Mouse (Mus musculus) forebrain, embryonic 11.5 days (tissue): Measurements from ENCODE around the gene Adamts20. TPM values are rescaled to one million over a fixed set of nuclear protein-coding genes. Genes with fewer than 3 reads are reported as not detected.

Experiments
- ATAC-seq: fragments of 200-750 bp; cut with Nextera tagmentation; replicated peaks from 2 replicates; pipeline ENCODE4 v1.8.0; 2017; ENCODE audit warnings: moderate TSS enrichment; ENCODE audit not compliant: low FRiP score
- DNase-seq: peaks from one replicate; pipeline ENCODE4 v3.0.0-alpha.2; 2017; ENCODE audit warnings: low spot score
- H3K27ac ChIP-seq: fragments of 300-500 bp; sonication (generic); 2 replicates; pipeline ENCODE4 v1.5.1; 2014; ENCODE audit warnings: low read depth, low read length
- H3K27me3 ChIP-seq: fragments of 300-500 bp; sonication (generic); 2 replicates; pipeline ENCODE4 v1.6.1; 2014; ENCODE audit warnings: mild to moderate bottlenecking, low read length, mixed read lengths; ENCODE audit not compliant: control insufficient read depth, insufficient read depth
- H3K36me3 ChIP-seq: fragments of 300-500 bp; sonication (generic); 2 replicates; pipeline ENCODE4 v1.6.1; 2014; ENCODE audit warnings: mild to moderate bottlenecking, low read length, moderate library complexity, mixed read lengths; ENCODE audit not compliant: control insufficient read depth, insufficient read depth
- H3K4me1 ChIP-seq: fragments of 300-500 bp; sonication (generic); replicated peaks from 2 replicates; pipeline ENCODE4 v1.6.1; 2014; ENCODE audit warnings: low read length, mixed read lengths; ENCODE audit not compliant: control insufficient read depth, insufficient read depth
- H3K4me2 ChIP-seq: fragments of 300-500 bp; sonication (generic); 2 replicates; pipeline ENCODE4 v1.6.1; 2014; ENCODE audit warnings: low read depth, mild to moderate bottlenecking, low read length, moderate library complexity, mixed read lengths; ENCODE audit not compliant: severe bottlenecking
- H3K4me3 ChIP-seq: fragments of 300-500 bp; sonication (generic); 2 replicates; pipeline ENCODE4 v1.5.1; 2014; ENCODE audit warnings: low read depth, low read length
- H3K9ac ChIP-seq: fragments of 300-500 bp; sonication (generic); 2 replicates; pipeline ENCODE4 v1.6.1; 2014; ENCODE audit warnings: low read length
- H3K9me3 ChIP-seq: fragments of 300-500 bp; sonication (generic); 2 replicates; pipeline ENCODE4 v1.6.1; 2016; ENCODE audit warnings: low read length, mixed read lengths; ENCODE audit not compliant: control insufficient read depth
- WGBS: fragments of 180-500 bp; shearing (Covaris S2); extraction: QIAGEN DNeasy Blood & Tissue Kit; methylation state at CpG from one replicate; pipeline ENCODE4 v1.1.7; 2014; 5-methylcytosine and 5-hydroxymethylcytosine counted together
- polyA plus RNA-seq: library from polyadenylated mRNA; unstranded; fragments of >200 nt; fragmentation: Nextera tagmentation; extraction: Ambion mirVana; gene quantifications from 2 replicates; pipeline ENCODE4 v1.2.1, GENCODE M21; 2014

Adamts20 gene
- polyA plus RNA-seq, 1 experiment from 2014 or later, result 14.0 TPM

GRCm38 (mm10) chr15:94344317-94344716 lies 120.9 kb downstream of the Adamts20 start:
- Histone ChIP-seq H3K9me3 (no peaks in the 10 kb centered on the region), H3K4me2 (no peak overlapping the region), H3K27ac (no peak overlapping the region), H3K4me1 (no peaks in the 10 kb centered on the region), H3K36me3 (no peaks in the 10 kb centered on the region; the same call in 1 of the 2 replicates), H3K27me3 (no peaks in the 10 kb centered on the region), H3K9ac (no peak overlapping the region), H3K4me3 (no peak overlapping the region)
- WGBS, result 90% methylated on average over 5 of the region's 5 CpGs
- no peak for ATAC-seq
- no peak for DNase-seq

- 72% methylated on average over 10 of the region's 10 CpGs for WGBS
- H3K36me3 ChIP-seq, result no peaks in the 10 kb centered on the region; the same call in 1 of the 2 replicates
- no peaks in the 10 kb centered on the region for H3K27me3 ChIP-seq
- no peak overlapping the region for H3K27ac ChIP-seq
- ATAC-seq, result no peak
- H3K4me3 ChIP-seq, result no peak overlapping the region
- H3K4me1 ChIP-seq, result no peaks in the 10 kb centered on the region
- no peaks in the 10 kb centered on the region for H3K9me3 ChIP-seq
- H3K9ac ChIP-seq, result no peak overlapping the region
- peak; percentile 81 for DNase-seq
- H3K4me2 ChIP-seq, result no peak overlapping the region
These were observed 122.9 kb downstream of the Adamts20 start for GRCm38 (mm10) chr15:94342365-94342764.

GRCm38 (mm10) chr15:94339011-94339410 lies 126.2 kb downstream of the Adamts20 start:
- H3K4me1 ChIP-seq, result no peaks in the 10 kb centered on the region; the same call in 1 of the 2 replicates
- H3K9ac ChIP-seq, result no peak overlapping the region
- DNase-seq, result no peak
- no peak for ATAC-seq
- H3K36me3 ChIP-seq, result no peaks in the 10 kb centered on the region; the same call in 1 of the 2 replicates
- no peaks in the 10 kb centered on the region for H3K9me3 ChIP-seq
- H3K4me3 ChIP-seq, result no peak overlapping the region
- no peak overlapping the region for H3K27ac ChIP-seq
- no peak overlapping the region for H3K4me2 ChIP-seq
- WGBS, result 80% methylated on average over 8 of the region's 8 CpGs
- H3K27me3 ChIP-seq, result no peaks in the 10 kb centered on the region

GRCm38 (mm10) chr15:94334586-94334985 lies 130.6 kb downstream of the Adamts20 start:
- H3K27ac ChIP-seq, result no peak overlapping the region
- H3K4me3 ChIP-seq, result no peak overlapping the region
- H3K9me3 ChIP-seq, result no peaks in the 10 kb centered on the region
- ATAC-seq (no peak), DNase-seq (no peak)
- no peaks in the 10 kb centered on the region; the same call in 1 of the 2 replicates for H3K4me1 ChIP-seq
- H3K4me2 ChIP-seq, result no peak overlapping the region
- no peak overlapping the region for H3K9ac ChIP-seq
- no peaks in the 10 kb centered on the region for H3K27me3 ChIP-seq
- WGBS, result 70% methylated on average over 10 of the region's 10 CpGs
- no peaks in the 10 kb centered on the region; the same call in 1 of the 2 replicates for H3K36me3 ChIP-seq

GRCm38 (mm10) chr15:94326626-94327025 lies 138.6 kb downstream of the Adamts20 start:
- Histone ChIP-seq H3K36me3 (no peaks in the 10 kb centered on the region; the same call in 1 of the 2 replicates), H3K9ac (no peak overlapping the region), H3K27ac (no peak overlapping the region), H3K9me3 (no peaks in the 10 kb centered on the region), H3K27me3 (no peaks in the 10 kb centered on the region), H3K4me1 (no peaks in the 10 kb centered on the region), H3K4me3 (no peak overlapping the region), H3K4me2 (no peak overlapping the region)
- DNase-seq, result no peak
- no peak for ATAC-seq
- WGBS, result 91% methylated on average over 5 of the region's 5 CpGs

GRCm38 (mm10) chr15:94325509-94326181 lies 139.6 kb downstream of the Adamts20 start:
- H3K4me1 ChIP-seq, result no peaks in the 10 kb centered on the region
- H3K27ac ChIP-seq, result no peak overlapping the region
- no peak overlapping the region for H3K9ac ChIP-seq
- no peak for ATAC-seq
- no peak overlapping the region for H3K4me2 ChIP-seq
- no peaks in the 10 kb centered on the region for H3K9me3 ChIP-seq
- H3K27me3 ChIP-seq, result no peaks in the 10 kb centered on the region
- no peaks in the 10 kb centered on the region; the same call in 1 of the 2 replicates for H3K36me3 ChIP-seq
- WGBS, result 79% methylated on average over 13 of the region's 13 CpGs
- DNase-seq, result no peak
- no peak overlapping the region for H3K4me3 ChIP-seq

GRCm38 (mm10) chr15:94316171-94316570 lies 149.0 kb downstream of the Adamts20 start:
- H3K4me3 ChIP-seq, result no peak overlapping the region
- no peak overlapping the region for H3K4me2 ChIP-seq
- WGBS, result 96% methylated on average over 3 of the region's 3 CpGs
- ATAC-seq, result no peak
- no peaks in the 10 kb centered on the region for H3K36me3 ChIP-seq
- no peak for DNase-seq
- H3K27ac ChIP-seq, result no peak overlapping the region
- H3K9ac ChIP-seq, result no peak overlapping the region
- no peaks in the 10 kb centered on the region for H3K9me3 ChIP-seq
- no peaks in the 10 kb centered on the region for H3K4me1 ChIP-seq
- no peaks in the 10 kb centered on the region for H3K27me3 ChIP-seq

GRCm38 (mm10) chr15:94309689-94310088 lies 155.5 kb downstream of the Adamts20 start:
- DNase-seq, result no peak
- no peak overlapping the region for H3K9ac ChIP-seq
- no peaks in the 10 kb centered on the region for H3K27me3 ChIP-seq
- no peak overlapping the region for H3K4me3 ChIP-seq
- H3K36me3 ChIP-seq, result no peaks in the 10 kb centered on the region
- H3K4me1 ChIP-seq, result no peaks in the 10 kb centered on the region
- no peak for ATAC-seq
- no peak overlapping the region for H3K4me2 ChIP-seq
- no peak overlapping the region for H3K27ac ChIP-seq
- H3K9me3 ChIP-seq, result no peaks in the 10 kb centered on the region
- 91% methylated on average over 7 of the region's 7 CpGs for WGBS

- no peak for ATAC-seq
These were observed 157.3 kb downstream of the Adamts20 start for GRCm38 (mm10) chr15:94307888-94308287.

More at GRCm38 (mm10) chr15:94307888-94308287, 157.3 kb downstream of the Adamts20 start:
- Histone ChIP-seq H3K36me3 (no peaks in the 10 kb centered on the region), H3K4me3 (no peak overlapping the region), H3K9me3 (no peaks in the 10 kb centered on the region), H3K4me1 (no peaks in the 10 kb centered on the region), H3K27ac (no peak overlapping the region), H3K9ac (no peak overlapping the region), H3K4me2 (no peak overlapping the region), H3K27me3 (no peaks in the 10 kb centered on the region)
- 86% methylated on average over 9 of the region's 9 CpGs for WGBS
- no peak for DNase-seq
